Mouse (Mus musculus): ENCODE measurements around the gene Psmd13. TPM values are rescaled to one million over a fixed set of nuclear protein-coding genes. Genes with fewer than 3 reads are reported as not detected.
"Not testable (repeated sequence)": the region's sequence is repeated elsewhere in the genome, so short reads cannot be mapped to it uniquely, and the experiment has no call there.

Psmd13 gene
- polyA plus RNA-seq, 1 experiment, result 77.4 TPM

- Histone ChIP-seq H3K27ac (ENCODE audit: control insufficient read depth, insufficient read depth, low read depth, low read length) (no peak overlapping the region), H3K36me3 (ENCODE audit: control insufficient read depth, insufficient read depth, low read length) (peaks cover 2% of the 10 kb centered on the region), H3K4me1 (ENCODE audit: control insufficient read depth, insufficient read depth, low read length) (peaks cover 3% of the 10 kb centered on the region), H3K4me3 (ENCODE audit: control insufficient read depth, low read depth, low read length) (no peak overlapping the region), H3K27me3 (ENCODE audit: control insufficient read depth, insufficient read depth, low read length) (no peaks in the 10 kb centered on the region)
- no peak for TF ChIP-seq CTCF (IDR thresholded peaks at IDR 0.05; ENCODE audit: control insufficient read depth, insufficient read depth, insufficient replicate concordance, low read depth, low read length)
- no peak for TF ChIP-seq POLR2A (IDR thresholded peaks at IDR 0.05; ENCODE audit: control insufficient read depth, low read depth, low read length)
Observed at GRCm38 (mm10) chr7:140879355-140879754, 2.4 kb upstream of the Psmd13 start.

DNA sequence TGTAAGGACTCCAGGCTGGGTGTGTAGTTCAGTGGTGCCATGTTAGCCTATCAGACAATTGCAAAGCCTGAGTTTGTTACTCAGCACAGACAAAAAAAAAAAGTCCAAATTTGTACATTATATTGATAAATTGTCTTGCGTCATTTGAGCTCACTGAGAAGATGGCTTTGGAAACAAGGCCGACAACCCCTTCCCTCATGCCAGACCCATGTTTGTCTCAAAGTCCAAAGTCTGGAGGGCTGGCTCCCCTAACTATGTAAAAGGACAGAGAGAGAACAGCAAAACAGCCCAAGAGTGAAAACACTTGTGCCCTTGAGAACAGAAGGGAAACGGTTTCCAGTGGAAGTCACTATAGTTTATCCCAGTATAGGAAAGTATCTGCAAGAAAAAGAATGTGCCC is 1.3 kb upstream of the Psmd13 start:
- Histone ChIP-seq H3K36me3 (ENCODE audit: control insufficient read depth, insufficient read depth, low read length) (peaks cover 2% of the 10 kb centered on the region), H3K27ac (ENCODE audit: control insufficient read depth, insufficient read depth, low read depth, low read length) (no peak overlapping the region), H3K27me3 (ENCODE audit: control insufficient read depth, insufficient read depth, low read length) (no peaks in the 10 kb centered on the region), H3K4me1 (ENCODE audit: control insufficient read depth, insufficient read depth, low read length) (peaks cover 3% of the 10 kb centered on the region), H3K4me3 (ENCODE audit: control insufficient read depth, low read depth, low read length) (no peak overlapping the region; the same call in 1 of the 2 replicates)
- no peak for TF ChIP-seq CTCF (IDR thresholded peaks at IDR 0.05; ENCODE audit: control insufficient read depth, insufficient read depth, insufficient replicate concordance, low read depth, low read length)
- no peak for TF ChIP-seq POLR2A (IDR thresholded peaks at IDR 0.05; ENCODE audit: control insufficient read depth, low read depth, low read length)

DNA sequence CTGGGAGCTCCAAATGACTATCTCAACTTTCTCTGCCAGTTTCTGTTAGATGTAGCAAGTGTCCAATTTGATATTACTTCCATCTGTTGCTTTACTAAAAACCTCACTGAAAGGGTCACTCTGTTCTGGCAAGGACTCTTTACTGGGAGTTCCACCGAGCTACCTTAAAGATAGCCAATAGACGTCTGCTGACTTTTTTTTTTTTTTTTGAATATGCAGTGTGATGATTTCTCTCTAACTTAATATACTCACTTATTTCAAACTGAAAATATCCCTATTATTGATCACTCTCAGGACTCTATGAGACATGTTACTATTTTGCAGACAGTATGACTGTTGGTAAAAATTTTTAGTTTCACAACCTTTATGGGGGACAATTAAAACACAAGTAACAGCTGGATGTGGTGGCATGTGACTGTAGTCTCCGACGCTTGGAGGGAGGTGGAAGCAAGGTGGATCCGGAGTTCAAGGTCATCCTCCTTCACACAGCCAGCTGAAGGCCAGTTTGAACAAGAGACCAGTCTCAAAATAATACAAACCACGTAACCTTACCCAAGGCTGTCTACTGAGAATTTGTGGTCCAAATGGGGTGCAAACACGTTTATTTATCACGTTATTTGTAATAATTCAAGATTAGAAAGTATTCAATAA is 778 bp upstream of the Psmd13 start:
- H3K27ac ChIP-seq (ENCODE audit: control insufficient read depth, insufficient read depth, low read depth, low read length), result no peak overlapping the region
- TF ChIP-seq CTCF (IDR thresholded peaks at IDR 0.05; ENCODE audit: control insufficient read depth, insufficient read depth, insufficient replicate concordance, low read depth, low read length) (no peak), POLR2A (IDR thresholded peaks at IDR 0.05; ENCODE audit: control insufficient read depth, low read depth, low read length) (no peak)
- no peaks in the 10 kb centered on the region for H3K27me3 ChIP-seq (ENCODE audit: control insufficient read depth, insufficient read depth, low read length)
- peaks cover 3% of the 10 kb centered on the region for H3K4me1 ChIP-seq (ENCODE audit: control insufficient read depth, insufficient read depth, low read length)
- H3K36me3 ChIP-seq (ENCODE audit: control insufficient read depth, insufficient read depth, low read length), result peaks cover 2% of the 10 kb centered on the region
- H3K4me3 ChIP-seq (ENCODE audit: control insufficient read depth, low read depth, low read length), result peak overlapping the region; percentile 97

- peak overlapping the region; percentile 97 for H3K4me3 ChIP-seq (ENCODE audit: control insufficient read depth, low read depth, low read length)
- H3K27me3 ChIP-seq (ENCODE audit: control insufficient read depth, insufficient read depth, low read length), result no peaks in the 10 kb centered on the region
- TF ChIP-seq CTCF (IDR thresholded peaks at IDR 0.05; ENCODE audit: control insufficient read depth, insufficient read depth, insufficient replicate concordance, low read depth, low read length), result no peak
- no peak; the same call in 1 of the 2 replicates for TF ChIP-seq POLR2A (IDR thresholded peaks at IDR 0.05; ENCODE audit: control insufficient read depth, low read depth, low read length)
- peaks cover 3% of the 10 kb centered on the region for H3K4me1 ChIP-seq (ENCODE audit: control insufficient read depth, insufficient read depth, low read length)
- peak overlapping the region; percentile 89 for H3K27ac ChIP-seq (ENCODE audit: control insufficient read depth, insufficient read depth, low read depth, low read length)
- H3K36me3 ChIP-seq (ENCODE audit: control insufficient read depth, insufficient read depth, low read length), result peaks cover 3% of the 10 kb centered on the region
Observed at GRCm38 (mm10) chr7:140882469-140882803, 668 bp downstream of the Psmd13 start.

DNA sequence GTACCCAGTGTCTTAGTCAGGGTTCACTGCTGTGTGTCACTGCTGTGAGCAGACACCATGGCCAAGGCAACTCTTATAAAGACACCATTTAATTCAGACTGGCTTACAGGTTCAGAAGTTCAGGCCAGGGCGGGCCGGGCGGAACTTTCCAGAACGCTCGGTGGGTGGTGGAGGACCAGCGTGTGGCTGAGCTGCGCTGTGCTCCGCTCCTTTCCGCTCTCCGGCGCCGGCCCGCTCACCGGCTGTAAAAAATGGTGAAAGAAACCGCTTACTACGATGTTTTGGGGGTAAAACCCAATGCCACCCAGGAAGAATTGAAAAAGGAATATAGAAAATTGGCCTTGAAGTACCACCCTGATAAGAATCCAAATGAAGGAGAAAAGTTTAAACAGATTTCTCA is 8.9 kb downstream of the Psmd13 start:
- H3K27ac ChIP-seq (ENCODE audit: control insufficient read depth, insufficient read depth, low read depth, low read length); H3K4me1 ChIP-seq (ENCODE audit: control insufficient read depth, insufficient read depth, low read length); H3K27me3 ChIP-seq (ENCODE audit: control insufficient read depth, insufficient read depth, low read length); H3K36me3 ChIP-seq (ENCODE audit: control insufficient read depth, insufficient read depth, low read length); H3K4me3 ChIP-seq (ENCODE audit: control insufficient read depth, low read depth, low read length): not testable (repeated sequence)

DNA sequence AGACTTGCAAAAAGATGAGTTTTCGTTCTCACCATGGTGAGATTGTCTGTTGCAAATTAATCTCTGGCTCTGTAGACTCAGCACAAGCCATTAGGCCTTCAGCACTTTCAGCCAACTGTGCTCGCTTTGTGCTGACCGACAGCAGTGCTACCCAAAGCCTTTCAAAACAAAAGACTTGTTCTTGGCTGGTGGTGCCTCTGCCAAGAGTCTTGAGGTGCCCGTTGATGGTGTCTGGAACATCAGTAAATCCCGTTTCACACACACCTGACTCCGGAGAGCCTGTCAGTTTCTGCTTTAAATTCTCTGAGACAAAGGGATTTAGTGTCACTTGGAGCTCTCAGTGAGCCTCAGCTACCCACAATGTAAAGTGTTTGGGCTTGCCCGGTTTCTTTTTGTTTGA is 12.3 kb downstream of the Psmd13 start:
- H3K27ac ChIP-seq (ENCODE audit: control insufficient read depth, insufficient read depth, low read depth, low read length), result no peak overlapping the region
- no peak overlapping the region for H3K4me3 ChIP-seq (ENCODE audit: control insufficient read depth, low read depth, low read length)
- H3K4me1 ChIP-seq (ENCODE audit: control insufficient read depth, insufficient read depth, low read length), result no peaks in the 10 kb centered on the region
- no peaks in the 10 kb centered on the region for H3K27me3 ChIP-seq (ENCODE audit: control insufficient read depth, insufficient read depth, low read length)
- peaks cover 2% of the 10 kb centered on the region for H3K36me3 ChIP-seq (ENCODE audit: control insufficient read depth, insufficient read depth, low read length)
- TF ChIP-seq POLR2A (IDR thresholded peaks at IDR 0.05; ENCODE audit: control insufficient read depth, low read depth, low read length), result no peak
- no peak for TF ChIP-seq CTCF (IDR thresholded peaks at IDR 0.05; ENCODE audit: control insufficient read depth, insufficient read depth, insufficient replicate concordance, low read depth, low read length)

- TF ChIP-seq CTCF (IDR thresholded peaks at IDR 0.05; ENCODE audit: control insufficient read depth, insufficient read depth, insufficient replicate concordance, low read depth, low read length), result no peak
- TF ChIP-seq POLR2A (IDR thresholded peaks at IDR 0.05; ENCODE audit: control insufficient read depth, low read depth, low read length), result no peak
- no peaks in the 10 kb centered on the region for H3K4me1 ChIP-seq (ENCODE audit: control insufficient read depth, insufficient read depth, low read length)
- H3K27ac ChIP-seq (ENCODE audit: control insufficient read depth, insufficient read depth, low read depth, low read length), result no peak overlapping the region
- H3K36me3 ChIP-seq (ENCODE audit: control insufficient read depth, insufficient read depth, low read length), result peaks cover 2% of the 10 kb centered on the region
- H3K4me3 ChIP-seq (ENCODE audit: control insufficient read depth, low read depth, low read length), result no peak overlapping the region
- H3K27me3 ChIP-seq (ENCODE audit: control insufficient read depth, insufficient read depth, low read length), result no peaks in the 10 kb centered on the region
Observed at GRCm38 (mm10) chr7:140894611-140895010, 12.8 kb downstream of the Psmd13 start.

- Histone ChIP-seq H3K27ac (ENCODE audit: control insufficient read depth, insufficient read depth, low read depth, low read length) (no peak overlapping the region), H3K27me3 (ENCODE audit: control insufficient read depth, insufficient read depth, low read length) (no peaks in the 10 kb centered on the region), H3K36me3 (ENCODE audit: control insufficient read depth, insufficient read depth, low read length) (no peaks in the 10 kb centered on the region), H3K4me1 (ENCODE audit: control insufficient read depth, insufficient read depth, low read length) (no peaks in the 10 kb centered on the region), H3K4me3 (ENCODE audit: control insufficient read depth, low read depth, low read length) (no peak overlapping the region)
- no peak for TF ChIP-seq POLR2A (IDR thresholded peaks at IDR 0.05; ENCODE audit: control insufficient read depth, low read depth, low read length)
- TF ChIP-seq CTCF (IDR thresholded peaks at IDR 0.05; ENCODE audit: control insufficient read depth, insufficient read depth, insufficient replicate concordance, low read depth, low read length), result no peak
Observed at GRCm38 (mm10) chr7:140897863-140898262, 16.1 kb downstream of the Psmd13 start.

Data from testis, adult 2 months (tissue).